ENCODE assay signal across 8 mouse cellular contexts in the genomic region with DNA sequence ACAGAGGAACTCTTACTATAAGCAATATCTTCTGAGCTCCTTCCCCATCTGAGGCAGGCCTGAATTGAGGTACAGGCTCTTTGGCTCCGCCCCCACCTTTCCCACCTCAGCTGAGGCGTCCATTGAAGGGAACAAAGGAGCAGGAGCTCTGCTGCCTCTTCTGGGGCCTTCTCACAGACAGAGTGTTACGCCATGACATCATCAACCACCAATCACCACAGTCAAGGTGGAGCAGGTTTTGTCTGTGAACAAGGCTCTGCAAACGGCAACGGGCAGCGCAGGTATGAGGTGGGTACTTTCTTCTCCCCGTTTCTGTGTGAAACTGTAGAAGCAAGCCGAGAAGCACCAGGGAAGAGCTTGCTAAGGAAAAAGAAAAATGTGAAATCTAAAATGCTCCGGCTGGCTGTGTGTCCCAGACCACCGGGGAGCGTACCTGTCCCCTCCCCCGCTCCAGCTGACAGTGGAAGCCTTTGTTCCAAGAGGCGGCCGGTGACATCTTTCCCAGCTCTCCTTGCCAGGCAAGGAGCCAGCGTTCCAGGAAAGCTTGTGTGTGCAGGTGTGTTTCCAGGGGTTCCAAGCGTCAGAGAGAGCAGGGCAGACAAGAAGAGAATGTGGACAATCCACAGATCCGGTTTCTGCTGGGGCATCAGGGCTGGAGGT.
DNase-seq lines count a peak whose midpoint lies in the region; ATAC-seq and TF ChIP-seq lines count a peak whose summit lies in the region.

No protein-coding gene starts in this region.

- H3K4me2 ChIP-seq in embryonic facial prominence, embryonic 11.5 days (ENCODE audit: low read depth, low read length): 0 out of 2 replicates have a peak overlapping the region, but pooled peaks have one; percentile 7

- peak; percentile 52 for DNase-seq in left cerebral cortex, adult 11 months (ENCODE audit: low spot score)
- no peak for DNase-seq in left cerebral cortex, adult 18-20 months (ENCODE audit: low spot score in 2 of 2)
- peak; percentile 62 for DNase-seq in embryonic facial prominence, embryonic 11.5 days (ENCODE audit: low spot score)
- peak; percentile 60 for DNase-seq in kidney, adult 2 months
- DNase-seq in lung, postnatal 36 days: peak; percentile 54
- no peak for DNase-seq in testis, postnatal 10 days (ENCODE audit: low spot score)
- no peak for DNase-seq in adrenal gland, postnatal 10 days

- TF ChIP-seq CTCF in kidney, adult 2 months (conservative IDR thresholded peaks at IDR 0.05; ENCODE audit: insufficient read depth, insufficient read length, low read depth, low read length): no peak

- no peaks in the 10 kb centered on the region; the same call in 1 of the 2 replicates for H3K4me1 ChIP-seq in embryonic facial prominence, embryonic 11.5 days (ENCODE audit: control insufficient read depth, insufficient read depth, low read length)
- peaks cover 42% of the 10 kb centered on the region for H3K4me1 ChIP-seq in kidney, adult 2 months (ENCODE audit: control insufficient read depth, insufficient read depth, low read length)

- WGBS in embryonic facial prominence, embryonic 11.5 days: 37% methylated on average over 17 of the region's 17 CpGs
- 43% methylated on average over 17 of the region's 17 CpGs for WGBS in kidney, adult 2 months

- no peaks in the 10 kb centered on the region for H3K36me3 ChIP-seq in embryonic facial prominence, embryonic 11.5 days (replicated peaks; ENCODE audit: control insufficient read depth, insufficient read depth, low read depth, low read length)
- H3K36me3 ChIP-seq in kidney, adult 2 months (ENCODE audit: control insufficient read depth, insufficient read depth, low read length): no peaks in the 10 kb centered on the region

- peak overlapping the region; percentile 59; the same call in 1 of the 2 replicates for H3K27ac ChIP-seq in embryonic facial prominence, embryonic 11.5 days (replicated peaks; ENCODE audit: low read depth, low read length)
- H3K27ac ChIP-seq in kidney, adult 2 months (ENCODE audit: insufficient read depth, low read depth, low read length): peak overlapping the region; percentile 42

- peak overlapping the region; percentile 8; the same call in 1 of the 2 replicates for H3K4me3 ChIP-seq in embryonic facial prominence, embryonic 11.5 days (ENCODE audit: low read depth, low read length)
- H3K4me3 ChIP-seq in kidney, adult 2 months (ENCODE audit: insufficient read depth, low read depth, low read length): no peak overlapping the region

- peak overlapping the region; percentile 51 for H3K9ac ChIP-seq in embryonic facial prominence, embryonic 11.5 days (replicated peaks; ENCODE audit: low read length)

- no peaks in the 10 kb centered on the region for H3K9me3 ChIP-seq in embryonic facial prominence, embryonic 11.5 days (replicated peaks; ENCODE audit: control insufficient read depth, low read length)

- TF ChIP-seq POLR2A in kidney, adult 2 months (IDR thresholded peaks at IDR 0.05; ENCODE audit: low read depth, low read length): no peak

- peak; percentile 14; the same call in 1 of the 2 replicates for ATAC-seq in embryonic facial prominence, embryonic 11.5 days (replicated peaks; ENCODE audit: insufficient number of reproducible peaks, low FRiP score, low TSS enrichment, low read depth)
- no peak for ATAC-seq in inflammation-experienced regulatory T-cells, adult 6 months

- H3K27me3 ChIP-seq in embryonic facial prominence, embryonic 11.5 days (ENCODE audit: control insufficient read depth, insufficient read depth, low read length): no peaks in the 10 kb centered on the region
- no peaks in the 10 kb centered on the region for H3K27me3 ChIP-seq in kidney, adult 2 months (replicated peaks; ENCODE audit: control insufficient read depth, insufficient read depth, low read length)

Comparison
In these comparisons a context has a peak if more than half of its experiments do, and no peak if none do; other contexts are left out.
1. DNase-seq: peak in left cerebral cortex, adult 11 months (single experiment), embryonic facial prominence, embryonic 11.5 days (single experiment), kidney, adult 2 months (single experiment) and lung, postnatal 36 days (single experiment); none in left cerebral cortex, adult 18-20 months (0 of 2), testis, postnatal 10 days (single experiment) and adrenal gland, postnatal 10 days (single experiment).